Mouse (Mus musculus): ENCODE data around the gene Spcs3. TPM values are rescaled to one million over a fixed set of nuclear protein-coding genes. Genes with fewer than 3 reads are reported as not detected.
A peak's percentile ranks its signal among the peaks of the same experiment; 100 is the strongest.

The Spcs3 gene
- polyA plus RNA-seq, 1 experiment from 2014 or later = 84.5 TPM

- no peak overlapping the region for H3K27ac ChIP-seq (replicated peaks; ENCODE audit: low read depth, low read length)
- H3K4me1 ChIP-seq (ENCODE audit: control insufficient read depth, insufficient read depth, low read length) = no peaks in the 10 kb centered on the region
- no peak for ATAC-seq (ENCODE audit: low read depth)
- no peak overlapping the region for H3K4me2 ChIP-seq (ENCODE audit: low read depth, low read length)
- no peaks in the 10 kb centered on the region for H3K9me3 ChIP-seq (ENCODE audit: control insufficient read depth, low read length)
- no peak overlapping the region for H3K9ac ChIP-seq (ENCODE audit: low read depth, low read length)
- H3K27me3 ChIP-seq (replicated peaks; ENCODE audit: control insufficient read depth, insufficient read depth, low read length) = no peaks in the 10 kb centered on the region
- no peak overlapping the region for H3K4me3 ChIP-seq (ENCODE audit: low read depth, low read length)
- no peak for DNase-seq (ENCODE audit: low spot score)
- 91% methylated on average over 12 of the region's 12 CpGs for WGBS
- H3K36me3 ChIP-seq (ENCODE audit: control insufficient read depth, insufficient read depth, low read length) = no peaks in the 10 kb centered on the region
Observed at GRCm38 (mm10) chr8:54550026-54550574, 20.3 kb upstream of the Spcs3 start.

DNA sequence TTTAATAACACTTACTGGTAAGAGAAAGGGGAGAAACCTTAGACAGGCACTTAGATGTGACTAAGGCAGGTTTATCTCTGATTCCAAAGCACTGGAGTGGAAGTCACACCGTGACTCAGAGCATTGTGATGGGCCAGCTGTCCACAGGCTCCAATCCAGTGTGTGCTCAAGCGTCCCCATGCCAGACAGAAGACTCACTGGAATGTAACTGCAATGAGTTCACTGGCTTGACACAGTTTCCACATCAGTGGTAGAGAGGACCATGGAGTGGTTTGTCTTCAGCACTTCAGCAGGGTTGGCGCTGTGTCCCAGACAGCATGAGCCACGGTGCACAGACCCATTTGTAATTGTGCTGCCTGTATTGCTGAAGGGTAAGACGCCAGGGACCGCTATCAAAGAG lies 18.6 kb upstream of the Spcs3 start:
- H3K27me3 ChIP-seq (replicated peaks; ENCODE audit: control insufficient read depth, insufficient read depth, low read length) = no peaks in the 10 kb centered on the region
- WGBS = 78% methylated on average over 6 of the region's 6 CpGs
- H3K4me2 ChIP-seq (ENCODE audit: low read depth, low read length) = no peak overlapping the region
- ATAC-seq (ENCODE audit: low read depth) (peak; percentile 30; the same call in 1 of the 2 replicates), DNase-seq (ENCODE audit: low spot score) (no peak)
- no peaks in the 10 kb centered on the region for H3K4me1 ChIP-seq (ENCODE audit: control insufficient read depth, insufficient read depth, low read length)
- H3K9me3 ChIP-seq (ENCODE audit: control insufficient read depth, low read length) = no peaks in the 10 kb centered on the region
- H3K9ac ChIP-seq (ENCODE audit: low read depth, low read length) = no peak overlapping the region
- H3K36me3 ChIP-seq (ENCODE audit: control insufficient read depth, insufficient read depth, low read length) = no peaks in the 10 kb centered on the region
- no peak overlapping the region for H3K4me3 ChIP-seq (ENCODE audit: low read depth, low read length)
- no peak overlapping the region for H3K27ac ChIP-seq (replicated peaks; ENCODE audit: low read depth, low read length)

DNA sequence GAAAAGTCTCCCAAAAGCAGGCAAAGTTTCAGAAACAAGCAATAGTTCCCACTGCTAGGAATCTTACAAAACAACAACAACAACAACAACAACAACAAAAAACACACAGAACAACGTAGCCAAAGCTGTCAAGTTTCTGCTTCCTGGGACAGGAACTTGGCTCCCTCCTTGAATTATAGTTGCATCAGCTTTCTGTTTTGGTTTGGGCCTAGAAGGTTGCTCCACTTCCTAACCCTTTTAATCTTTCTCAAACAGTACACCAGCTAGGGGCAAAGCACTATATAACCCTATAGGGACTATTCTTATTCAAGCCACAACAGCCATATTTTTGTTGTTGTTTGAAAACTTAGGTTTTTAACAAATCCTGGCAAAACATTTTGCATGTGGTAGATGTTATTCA lies 11.5 kb upstream of the Spcs3 start:
- ATAC-seq (ENCODE audit: low read depth) (no peak), DNase-seq (ENCODE audit: low spot score) (no peak)
- Histone ChIP-seq H3K9me3 (ENCODE audit: control insufficient read depth, low read length) (no peaks in the 10 kb centered on the region), H3K4me1 (ENCODE audit: control insufficient read depth, insufficient read depth, low read length) (no peaks in the 10 kb centered on the region), H3K9ac (ENCODE audit: low read depth, low read length) (no peak overlapping the region), H3K27me3 (replicated peaks; ENCODE audit: control insufficient read depth, insufficient read depth, low read length) (no peaks in the 10 kb centered on the region), H3K4me2 (ENCODE audit: low read depth, low read length) (no peak overlapping the region), H3K36me3 (ENCODE audit: control insufficient read depth, insufficient read depth, low read length) (no peaks in the 10 kb centered on the region), H3K27ac (replicated peaks; ENCODE audit: low read depth, low read length) (no peak overlapping the region), H3K4me3 (ENCODE audit: low read depth, low read length) (no peak overlapping the region)
- 69% methylated on average over 1 of the region's 1 CpGs for WGBS

GRCm38 (mm10) chr8:54537285-54537684 lies 7.5 kb upstream of the Spcs3 start:
- WGBS = 89% methylated on average over 3 of the region's 3 CpGs
- Histone ChIP-seq H3K4me3 (ENCODE audit: low read depth, low read length) (no peak overlapping the region), H3K27ac (replicated peaks; ENCODE audit: low read depth, low read length) (no peak overlapping the region), H3K27me3 (replicated peaks; ENCODE audit: control insufficient read depth, insufficient read depth, low read length) (no peaks in the 10 kb centered on the region), H3K36me3 (ENCODE audit: control insufficient read depth, insufficient read depth, low read length) (no peaks in the 10 kb centered on the region), H3K9ac (ENCODE audit: low read depth, low read length) (no peak overlapping the region), H3K4me2 (ENCODE audit: low read depth, low read length) (no peak overlapping the region), H3K4me1 (ENCODE audit: control insufficient read depth, insufficient read depth, low read length) (no peaks in the 10 kb centered on the region), H3K9me3 (ENCODE audit: control insufficient read depth, low read length) (no peaks in the 10 kb centered on the region)
- 0 out of 2 replicates have a peak, but pooled peaks have one; percentile 6 for ATAC-seq (ENCODE audit: low read depth)
- no peak for DNase-seq (ENCODE audit: low spot score)

DNA sequence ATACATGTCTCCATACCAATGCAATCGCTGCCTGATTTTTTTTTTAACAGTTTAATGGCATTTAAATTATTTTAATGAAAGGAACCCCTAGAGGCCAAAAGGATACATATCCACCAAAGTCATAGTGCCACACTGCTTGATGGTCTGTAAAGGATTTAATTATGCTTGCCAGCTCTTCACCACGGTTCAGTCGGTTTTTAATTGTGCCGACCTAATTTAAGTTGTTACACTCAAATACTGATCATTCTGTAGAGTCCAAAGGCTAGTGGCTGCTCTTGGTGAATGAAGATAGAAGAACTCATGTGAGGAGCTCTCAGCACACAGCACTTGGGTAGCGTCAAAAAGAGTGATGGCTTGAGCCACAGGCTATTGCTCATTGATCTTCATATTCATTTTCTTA lies 5.4 kb upstream of the Spcs3 start:
- DNase-seq (ENCODE audit: low spot score) (no peak), ATAC-seq (ENCODE audit: low read depth) (no peak)
- H3K36me3 ChIP-seq (ENCODE audit: control insufficient read depth, insufficient read depth, low read length) = no peaks in the 10 kb centered on the region
- WGBS = 87% methylated on average over 5 of the region's 5 CpGs
- no peak overlapping the region for H3K9ac ChIP-seq (ENCODE audit: low read depth, low read length)
- no peak overlapping the region for H3K27ac ChIP-seq (replicated peaks; ENCODE audit: low read depth, low read length)
- H3K27me3 ChIP-seq (replicated peaks; ENCODE audit: control insufficient read depth, insufficient read depth, low read length) = no peaks in the 10 kb centered on the region
- H3K4me2 ChIP-seq (ENCODE audit: low read depth, low read length) = no peak overlapping the region
- no peaks in the 10 kb centered on the region for H3K9me3 ChIP-seq (ENCODE audit: control insufficient read depth, low read length)
- no peak overlapping the region for H3K4me3 ChIP-seq (ENCODE audit: low read depth, low read length)
- H3K4me1 ChIP-seq (ENCODE audit: control insufficient read depth, insufficient read depth, low read length) = no peaks in the 10 kb centered on the region

GRCm38 (mm10) chr8:54528571-54528970 lies 1.2 kb downstream of the Spcs3 start:
- Histone ChIP-seq H3K9ac (ENCODE audit: low read depth, low read length) (peak overlapping the region; percentile 92), H3K36me3 (ENCODE audit: control insufficient read depth, insufficient read depth, low read length) (peaks cover 21% of the 10 kb centered on the region), H3K9me3 (ENCODE audit: control insufficient read depth, low read length) (no peaks in the 10 kb centered on the region), H3K27ac (replicated peaks; ENCODE audit: low read depth, low read length) (0 out of 2 replicates have a peak overlapping the region, but pooled peaks have one; percentile 90), H3K4me1 (ENCODE audit: control insufficient read depth, insufficient read depth, low read length) (peaks cover 9% of the 10 kb centered on the region), H3K4me2 (ENCODE audit: low read depth, low read length) (peak overlapping the region; percentile 68), H3K27me3 (replicated peaks; ENCODE audit: control insufficient read depth, insufficient read depth, low read length) (no peaks in the 10 kb centered on the region), H3K4me3 (ENCODE audit: low read depth, low read length) (peak overlapping the region; percentile 99)
- WGBS = 28% methylated on average over 7 of the region's 7 CpGs
- no peak for DNase-seq (ENCODE audit: low spot score)
- no peak for ATAC-seq (ENCODE audit: low read depth)

- H3K4me1 ChIP-seq (ENCODE audit: control insufficient read depth, insufficient read depth, low read length) = peaks cover 9% of the 10 kb centered on the region
- DNase-seq (ENCODE audit: low spot score) (no peak), ATAC-seq (ENCODE audit: low read depth) (no peak)
- no peak overlapping the region for H3K9ac ChIP-seq (ENCODE audit: low read depth, low read length)
- H3K4me2 ChIP-seq (ENCODE audit: low read depth, low read length) = no peak overlapping the region
- peaks cover 30% of the 10 kb centered on the region for H3K36me3 ChIP-seq (ENCODE audit: control insufficient read depth, insufficient read depth, low read length)
- no peaks in the 10 kb centered on the region for H3K27me3 ChIP-seq (replicated peaks; ENCODE audit: control insufficient read depth, insufficient read depth, low read length)
- H3K4me3 ChIP-seq (ENCODE audit: low read depth, low read length) = no peak overlapping the region
- no peak overlapping the region for H3K27ac ChIP-seq (replicated peaks; ENCODE audit: low read depth, low read length)
- whole genome bisulfite sequencing = 93% methylated on average over 6 of the region's 6 CpGs
- no peaks in the 10 kb centered on the region for H3K9me3 ChIP-seq (ENCODE audit: control insufficient read depth, low read length)
Observed at GRCm38 (mm10) chr8:54526700-54527099, 3.1 kb downstream of the Spcs3 start.

- ATAC-seq (ENCODE audit: low read depth) = no peak
- H3K9me3 ChIP-seq (ENCODE audit: control insufficient read depth, low read length) = no peaks in the 10 kb centered on the region
- DNase-seq (ENCODE audit: low spot score) = no peak
- peaks cover 39% of the 10 kb centered on the region for H3K36me3 ChIP-seq (ENCODE audit: control insufficient read depth, insufficient read depth, low read length)
- H3K4me3 ChIP-seq (ENCODE audit: low read depth, low read length) = no peak overlapping the region
- H3K4me1 ChIP-seq (ENCODE audit: control insufficient read depth, insufficient read depth, low read length) = peaks cover 9% of the 10 kb centered on the region
- 96% methylated on average over 2 of the region's 2 CpGs for WGBS
- no peak overlapping the region for H3K4me2 ChIP-seq (ENCODE audit: low read depth, low read length)
- H3K27ac ChIP-seq (replicated peaks; ENCODE audit: low read depth, low read length) = no peak overlapping the region
- no peak overlapping the region for H3K9ac ChIP-seq (ENCODE audit: low read depth, low read length)
- no peaks in the 10 kb centered on the region for H3K27me3 ChIP-seq (replicated peaks; ENCODE audit: control insufficient read depth, insufficient read depth, low read length)
Observed at GRCm38 (mm10) chr8:54525606-54526005, 4.2 kb downstream of the Spcs3 start.

DNA sequence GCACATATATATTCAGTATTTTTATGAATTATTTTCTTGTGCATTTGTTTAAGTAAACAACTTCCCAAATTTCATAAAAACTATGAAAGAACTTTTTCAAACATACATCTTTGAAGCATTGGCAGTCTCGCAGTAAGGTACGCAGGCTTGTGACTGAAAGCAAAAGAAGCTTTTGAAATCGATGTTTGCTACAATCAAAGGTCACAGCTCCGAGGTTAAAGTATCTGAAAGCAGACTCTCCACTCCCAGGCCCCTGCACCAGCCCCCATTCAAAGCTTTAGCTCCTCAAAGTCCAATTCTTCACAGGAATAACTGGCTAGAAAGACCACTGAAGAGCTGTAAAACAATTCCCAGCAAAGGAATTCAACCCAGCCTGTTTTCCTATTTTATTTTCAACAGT lies 9.3 kb downstream of the Spcs3 start:
- DNase-seq (ENCODE audit: low spot score) (no peak), ATAC-seq (ENCODE audit: low read depth) (no peak)
- 77% methylated on average over 4 of the region's 4 CpGs for WGBS
- H3K4me1 ChIP-seq (ENCODE audit: control insufficient read depth, insufficient read depth, low read length) = no peaks in the 10 kb centered on the region
- peaks cover 32% of the 10 kb centered on the region for H3K36me3 ChIP-seq (ENCODE audit: control insufficient read depth, insufficient read depth, low read length)
- no peak overlapping the region for H3K27ac ChIP-seq (replicated peaks; ENCODE audit: low read depth, low read length)
- no peak overlapping the region for H3K4me3 ChIP-seq (ENCODE audit: low read depth, low read length)
- no peaks in the 10 kb centered on the region for H3K9me3 ChIP-seq (ENCODE audit: control insufficient read depth, low read length)
- H3K27me3 ChIP-seq (replicated peaks; ENCODE audit: control insufficient read depth, insufficient read depth, low read length) = no peaks in the 10 kb centered on the region
- H3K4me2 ChIP-seq (ENCODE audit: low read depth, low read length) = no peak overlapping the region
- no peak overlapping the region for H3K9ac ChIP-seq (ENCODE audit: low read depth, low read length)
